Mouse (Mus musculus) MEL (cell line): ENCODE data around the gene Lrch3. TPM values are rescaled to one million over a fixed set of nuclear protein-coding genes. Genes with fewer than 3 reads are reported as not detected.

Experiments used
- DNase-seq: peaks from one replicate; pipeline ENCODE4 v3.0.0; 2011; ENCODE audit warnings: low read depth, low spot score
- H3K27ac ChIP-seq: 2 replicates; pipeline ENCODE4 v1.5.1; 2012; ENCODE audit warnings: low read depth, mild to moderate bottlenecking, control low read depth, low read length, moderate library complexity; ENCODE audit not compliant: control insufficient read depth
- H3K27me3 ChIP-seq, 2 experiments: fragments of 150-350 bp in 1 of 2; sonication (generic) in 1 of 2; 2 replicates each; pipeline ENCODE4 v1.6.1; 2012; ENCODE audit warnings: low read length in 2 of 2, mild to moderate bottlenecking in 2 of 2, improper control_type of control experiment in 1 of 2, moderate library complexity in 1 of 2; ENCODE audit not compliant: insufficient read depth in 2 of 2, control insufficient read depth in 1 of 2
- H3K36me3 ChIP-seq, 2 experiments: 2 replicates each; pipeline ENCODE4 v1.6.1; 2012 to 2014; ENCODE audit warnings: low read length in 2 of 2, improper control_type of control experiment in 1 of 2, inconsistent platforms in 1 of 2, mild to moderate bottlenecking in 1 of 2; ENCODE audit not compliant: insufficient read depth in 2 of 2, control insufficient read depth in 1 of 2
- H3K4me1 ChIP-seq, 2 experiments: fragments of 150-350 bp in 1 of 2; sonication (generic) in 1 of 2; 2 replicates each; pipeline ENCODE4 v1.6.1; 2012; ENCODE audit warnings: low read length in 2 of 2, improper control_type of control experiment in 1 of 2, mild to moderate bottlenecking in 1 of 2; ENCODE audit not compliant: insufficient read depth in 2 of 2, control insufficient read depth in 1 of 2
- H3K4me3 ChIP-seq, 2 experiments: fragments of 150-350 bp in 1 of 2; sonication (generic) in 1 of 2; 2 replicates each; pipeline ENCODE4 v1.5.1; 2012; ENCODE audit warnings: low read depth in 2 of 2, low read length in 2 of 2, mild to moderate bottlenecking in 2 of 2, moderate library complexity in 2 of 2, control low read depth in 1 of 2, improper control_type of control experiment in 1 of 2; ENCODE audit not compliant: control insufficient read depth in 1 of 2, insufficient read depth in 1 of 2
- H3K79me2 ChIP-seq: 2 replicates; pipeline ENCODE4 v1.6.1; 2012; ENCODE audit warnings: mild to moderate bottlenecking, low read length, moderate library complexity; ENCODE audit not compliant: control insufficient read depth, poor library complexity, insufficient read depth
- H3K9ac ChIP-seq: 2 replicates; pipeline ENCODE4 v1.6.1; 2012; ENCODE audit warnings: low read depth, mild to moderate bottlenecking, control low read depth, low read length, moderate library complexity; ENCODE audit not compliant: control insufficient read depth, poor library complexity, severe bottlenecking
- H3K9me3 ChIP-seq: fragments of 150-350 bp; sonication (generic); replicated peaks from 2 replicates; pipeline ENCODE4 v1.6.1; 2012; ENCODE audit warnings: mild to moderate bottlenecking, low read length, improper control_type of control experiment, moderate library complexity; ENCODE audit not compliant: insufficient read depth
- CHD1 ChIP-seq: IDR thresholded peaks from 2 replicates; pipeline ENCODE4 v1.6.1; 2012; ENCODE audit warnings: low read depth, mild to moderate bottlenecking, inconsistent platforms, low read length, improper control_type of control experiment
- CHD2 ChIP-seq: IDR thresholded peaks from 2 replicates; pipeline ENCODE4 v1.6.1; 2011; ENCODE audit warnings: low read length, improper control_type of control experiment
- CTCF ChIP-seq, 3 experiments: IDR thresholded peaks in 2 of 3; conservative IDR thresholded peaks in 1 of 3; 2 replicates each; pipeline ENCODE4 v1.5.1; 2011 to 2012; ENCODE audit warnings: low read length in 3 of 3, low read depth in 2 of 3, mild to moderate bottlenecking in 2 of 3, improper control_type of control experiment in 1 of 3, inconsistent platforms in 1 of 3, mixed read lengths in 1 of 3, moderate library complexity in 1 of 3; ENCODE audit not compliant: control insufficient read depth in 1 of 3, insufficient read depth in 1 of 3, poor library complexity in 1 of 3, severe bottlenecking in 1 of 3
- E2F4 ChIP-seq: IDR thresholded peaks from 2 replicates; pipeline ENCODE4 v1.6.1; 2011; ENCODE audit warnings: low read depth, low read length, improper control_type of control experiment, borderline replicate concordance
- ELF1 ChIP-seq: IDR thresholded peaks from 2 replicates; pipeline ENCODE4 v1.6.1; 2014; ENCODE audit warnings: low read depth, mild to moderate bottlenecking, inconsistent platforms, low read length, improper control_type of control experiment, moderate library complexity
- ETS1 ChIP-seq: IDR thresholded peaks from 2 replicates; pipeline ENCODE4 v1.6.1; 2012; ENCODE audit warnings: low read depth, mild to moderate bottlenecking, inconsistent platforms, low read length, improper control_type of control experiment, moderate library complexity
- GATA1 ChIP-seq: IDR thresholded peaks from 2 replicates; pipeline ENCODE4 v1.6.1; 2011; ENCODE audit warnings: low read depth, low read length, improper control_type of control experiment
- HCFC1 ChIP-seq: IDR thresholded peaks from 2 replicates; pipeline ENCODE4 v1.6.1; 2012; ENCODE audit warnings: low read depth, mild to moderate bottlenecking, inconsistent platforms, low read length, improper control_type of control experiment, moderate library complexity
- JUND ChIP-seq: IDR thresholded peaks from 2 replicates; pipeline ENCODE4 v1.6.1; 2011; ENCODE audit warnings: low read depth, mild to moderate bottlenecking, improper control_type of control experiment, low read length
- KAT2A ChIP-seq: conservative IDR thresholded peaks from 2 replicates; pipeline ENCODE4 v1.6.1; 2012; ENCODE audit warnings: low read depth, low read length, improper control_type of control experiment, inconsistent platforms
- MAFK ChIP-seq: IDR thresholded peaks from 2 replicates; pipeline ENCODE4 v1.6.1; 2011; ENCODE audit warnings: low read depth, mild to moderate bottlenecking, low read length, improper control_type of control experiment, borderline replicate concordance
- MAX ChIP-seq: IDR thresholded peaks from 2 replicates; pipeline ENCODE4 v1.6.1; 2011; ENCODE audit warnings: low read length, improper control_type of control experiment
- MAZ ChIP-seq: IDR thresholded peaks from 2 replicates; pipeline ENCODE4 v1.6.1; 2012; ENCODE audit warnings: low read depth, mild to moderate bottlenecking, inconsistent platforms, low read length, improper control_type of control experiment
- MXI1 ChIP-seq: IDR thresholded peaks from 2 replicates; pipeline ENCODE4 v1.6.1; 2011; ENCODE audit warnings: mild to moderate bottlenecking, low read depth, low read length, improper control_type of control experiment
- MYB ChIP-seq: IDR thresholded peaks from 2 replicates; pipeline ENCODE4 v1.6.1; 2011; ENCODE audit warnings: mild to moderate bottlenecking, low read depth, low read length, improper control_type of control experiment
- MYC ChIP-seq: IDR thresholded peaks from 2 replicates; pipeline ENCODE4 v1.6.1; 2011; ENCODE audit warnings: low read depth, mild to moderate bottlenecking, low read length, improper control_type of control experiment, moderate library complexity
- POLR2A ChIP-seq, 2 experiments: IDR thresholded peaks; 2 replicates each; pipeline ENCODE4 v1.6.1; 2011 to 2012; ENCODE audit warnings: low read length in 2 of 2, mild to moderate bottlenecking in 2 of 2, control low read depth in 1 of 2, improper control_type of control experiment in 1 of 2, low read depth in 1 of 2, moderate library complexity in 1 of 2; ENCODE audit not compliant: control insufficient read depth in 1 of 2, insufficient read depth in 1 of 2, poor library complexity in 1 of 2
- POLR2AphosphoS5 ChIP-seq: IDR thresholded peaks from 2 replicates; pipeline ENCODE4 v1.6.1; 2012; ENCODE audit warnings: low read depth, borderline replicate concordance, mild to moderate bottlenecking, inconsistent platforms, low read length, moderate library complexity, mixed read lengths
- RAD21 ChIP-seq: IDR thresholded peaks from 2 replicates; pipeline ENCODE4 v1.6.1; 2011; ENCODE audit warnings: mild to moderate bottlenecking, low read depth, low read length, improper control_type of control experiment
- RCOR1 ChIP-seq: IDR thresholded peaks from 2 replicates; pipeline ENCODE4 v1.6.1; 2012; ENCODE audit warnings: low read depth, mild to moderate bottlenecking, inconsistent platforms, low read length, improper control_type of control experiment
- SIN3A ChIP-seq: IDR thresholded peaks from 2 replicates; pipeline ENCODE4 v1.6.1; 2012; ENCODE audit warnings: low read length, improper control_type of control experiment, inconsistent platforms
- TBP ChIP-seq: IDR thresholded peaks from 2 replicates; pipeline ENCODE4 v1.8.0; 2011; ENCODE audit warnings: low read depth, low read length, improper control_type of control experiment
- TCF12 ChIP-seq: IDR thresholded peaks from 2 replicates; pipeline ENCODE4 v1.6.1; 2014; ENCODE audit warnings: low read depth, mild to moderate bottlenecking, inconsistent platforms, low read length, improper control_type of control experiment, moderate library complexity
- UBTF ChIP-seq: IDR thresholded peaks from 2 replicates; pipeline ENCODE4 v1.6.1; 2012; ENCODE audit warnings: low read depth, mild to moderate bottlenecking, inconsistent platforms, low read length, improper control_type of control experiment, moderate library complexity, borderline replicate concordance; ENCODE audit not compliant: insufficient read depth
- USF2 ChIP-seq, 2 experiments: IDR thresholded peaks; 2 replicates each; pipeline ENCODE4 v1.6.1; 2011 to 2012; ENCODE audit warnings: improper control_type of control experiment in 2 of 2, low read length in 2 of 2, borderline replicate concordance in 1 of 2, inconsistent platforms in 1 of 2, low read depth in 1 of 2, mild to moderate bottlenecking in 1 of 2; ENCODE audit not compliant: insufficient read depth in 1 of 2
- ZKSCAN1 ChIP-seq: IDR thresholded peaks from 2 replicates; pipeline ENCODE4 v1.6.1; 2012; ENCODE audit warnings: low read depth, mild to moderate bottlenecking, inconsistent platforms, low read length, improper control_type of control experiment, moderate library complexity
- ZNF384 ChIP-seq: IDR thresholded peaks from 2 replicates; pipeline ENCODE4 v1.6.1; 2012; ENCODE audit warnings: low read depth, mild to moderate bottlenecking, inconsistent platforms, low read length, improper control_type of control experiment
- polyA plus RNA-seq, 2 experiments: library from polyadenylated mRNA; stranded (reverse) in 1 of 2; unstranded in 1 of 2; fragments of >175 nt in 1 of 2; fragments of >200 nt in 1 of 2; gene quantifications; 2 replicates each; pipeline versions ENCODE4 v1.2.1 to v1.2.4; 2012; ENCODE audit warnings: low replicate concordance in 2 of 2, low read depth in 1 of 2; ENCODE audit not compliant: insufficient read length in 2 of 2, insufficient read depth in 1 of 2, missing spikeins in 1 of 2
- total RNA-seq: library from RNA; depleted of rRNA; stranded (reverse); fragments of 300-350 nt; gene quantifications from 2 replicates; pipeline ENCODE4 v1.2.3, GENCODE M21; 2012

Gene Lrch3
- total and polyA plus RNA-seq, 3 experiments = 8.6 to 17.0 TPM; not detected in 1

- Histone ChIP-seq H3K4me1 (no peaks in the 10 kb centered on the region), H3K27me3 (no peaks in the 10 kb centered on the region), H3K36me3 (peaks cover 0 to 6% of the 10 kb centered on the region in 2 experiments; a peak in 2 of 4 replicates), H3K79me2 (peaks cover 8% of the 10 kb centered on the region; the same call in 1 of the 2 replicates), H3K9ac (no peak overlapping the region), H3K9me3 (no peaks in the 10 kb centered on the region), H3K27ac (no peak overlapping the region), H3K4me3 (no peak overlapping the region)
- DNase-seq = no peak
- no peak for TF ChIP-seq USF2 (IDR thresholded peaks at IDR 0.05; ENCODE audit: borderline replicate concordance in 1 of 2, insufficient read depth in 1 of 2, low read depth in 1 of 2, low read length in 2 of 2)
- TF ChIP-seq RCOR1 = no peak
- no peak for TF ChIP-seq GATA1
- TF ChIP-seq ZNF384 = no peak
- no peak for TF ChIP-seq JUND
- no peak for TF ChIP-seq MAFK
- TF ChIP-seq ETS1 = no peak
- TF ChIP-seq POLR2AphosphoS5 = no peak
- no peak for TF ChIP-seq TCF12
- TF ChIP-seq MAX = no peak
- TF ChIP-seq MYB = no peak
- no peak for TF ChIP-seq ZKSCAN1
- TF ChIP-seq MYC = no peak
- no peak for TF ChIP-seq E2F4
- TF ChIP-seq CHD1 = no peak
- no peak for TF ChIP-seq TBP
- TF ChIP-seq MXI1 = no peak
- no peak for TF ChIP-seq UBTF
Measured at GRCm38 (mm10) chr16:32948016-32948415, 34.1 kb downstream of the Lrch3 start.

- Histone ChIP-seq H3K79me2 (peaks cover 5% of the 10 kb centered on the region; the same call in 1 of the 2 replicates), H3K36me3 (peaks cover 0 to 11% of the 10 kb centered on the region in 2 experiments; a peak in 2 of 4 replicates), H3K4me3 (no peak overlapping the region), H3K27ac (no peak overlapping the region), H3K4me1 (no peaks in the 10 kb centered on the region), H3K9ac (no peak overlapping the region), H3K27me3 (no peaks in the 10 kb centered on the region), H3K9me3 (no peaks in the 10 kb centered on the region)
- DNase-seq = no peak
- TF ChIP-seq HCFC1 (no peak), RAD21 (no peak), CTCF (IDR thresholded peaks at IDR 0.05 in 2 of 3, conservative IDR thresholded peaks at IDR 0.05 in 1 of 3; ENCODE audit: control insufficient read depth in 1 of 3, insufficient read depth in 1 of 3, low read depth in 2 of 3, low read length in 3 of 3, poor library complexity in 1 of 3, severe bottlenecking in 1 of 3) (no peak), UBTF (no peak), TCF12 (no peak), KAT2A (no peak), CHD2 (no peak), MXI1 (no peak), GATA1 (no peak), ETS1 (no peak), MAFK (no peak), RCOR1 (no peak), SIN3A (no peak), ELF1 (no peak), CHD1 (no peak), MAX (no peak), POLR2A (IDR thresholded peaks at IDR 0.05; ENCODE audit: control insufficient read depth in 1 of 2, insufficient read depth in 1 of 2, low read depth in 1 of 2, low read length in 2 of 2, poor library complexity in 1 of 2) (no peak), MAZ (no peak)
Measured at GRCm38 (mm10) chr16:32948656-32949055, 34.8 kb downstream of the Lrch3 start.
